Comparison of ENCODE assay signal across 10 mouse cellular contexts in genomic region chr15:98674994-98675545, GRCm38 (mm10). TPM values are rescaled to one million over a fixed set of nuclear protein-coding genes. Genes with fewer than 3 reads are reported as not detected.
DNase-seq lines count a peak whose midpoint lies in the region; ATAC-seq and TF ChIP-seq lines count a peak whose summit lies in the region.
"Had no signal": no experiment of that assay in that cellular context is flagged by ENCODE, and none has a peak within 500 bp of the region (broad histone marks: within the 10 kb centered on the region; RNA-seq: fewer than 3 reads in every experiment).

No protein-coding gene starts in this region.

- H3K27ac ChIP-seq in gastrocnemius, adult 2 months: no peak overlapping the region
- H3K27ac ChIP-seq in liver, postnatal 0 days (ENCODE audit: low read depth): no peak overlapping the region
- no peak overlapping the region for H3K27ac ChIP-seq in liver, embryonic 11.5 days (ENCODE audit: low read depth, low read length)
- H3K27ac ChIP-seq in hindbrain, embryonic 12.5 days: peak overlapping the region; percentile 75
- peak overlapping the region; percentile 44; the same call in 1 of the 2 replicates for H3K27ac ChIP-seq in neural tube, embryonic 14.5 days (ENCODE audit: low read depth, low read length)

- no peak for TF ChIP-seq EP300 in liver, postnatal 0 days (IDR thresholded peaks at IDR 0.05; ENCODE audit: low read depth)

- 30% methylated on average over 11 of the region's 11 CpGs for WGBS in liver, postnatal 0 days (ENCODE audit: insufficient replicate concordance)
- 37% methylated on average over 11 of the region's 11 CpGs for WGBS in liver, embryonic 11.5 days
- WGBS in hindbrain, embryonic 12.5 days: 30% methylated on average over 11 of the region's 11 CpGs
- 3% methylated on average over 11 of the region's 11 CpGs for WGBS in neural tube, embryonic 14.5 days

- no peaks in the 10 kb centered on the region for H3K36me3 ChIP-seq in liver, postnatal 0 days (replicated peaks; ENCODE audit: insufficient read depth, low read length)
- H3K36me3 ChIP-seq in liver, embryonic 11.5 days (ENCODE audit: control insufficient read depth, insufficient read depth, low read length): no peaks in the 10 kb centered on the region
- 0 out of 2 replicates have a peak, but pooled peaks cover 4% of the 10 kb centered on the region for H3K36me3 ChIP-seq in hindbrain, embryonic 12.5 days
- no peaks in the 10 kb centered on the region for H3K36me3 ChIP-seq in neural tube, embryonic 14.5 days (ENCODE audit: control insufficient read depth, insufficient read depth, low read length)

- no peak for DNase-seq in gastrocnemius, adult 2 months
- no peak for DNase-seq in gastrocnemius, postnatal 25 days
- DNase-seq in liver, postnatal 0 days: no peak
- no peak for DNase-seq in liver, embryonic 11.5 days (ENCODE audit: low spot score)
- no peak for DNase-seq in layer of hippocampus, postnatal 25 days (ENCODE audit: extremely low spot score in 1 of 2, low spot score in 1 of 2)
- no peak for DNase-seq in spleen, adult 12 weeks (ENCODE audit: low spot score)
- DNase-seq: adrenal gland, postnatal 10 days had no signal

- H3K4me2 ChIP-seq in liver, postnatal 0 days (ENCODE audit: low read depth, low read length): peak overlapping the region; percentile 22; the same call in 1 of the 2 replicates
- H3K4me2 ChIP-seq in liver, embryonic 11.5 days: no peak overlapping the region
- H3K4me2 ChIP-seq in hindbrain, embryonic 12.5 days (replicated peaks): peak overlapping the region; percentile 85
- peak overlapping the region; percentile 97 for H3K4me2 ChIP-seq in neural tube, embryonic 14.5 days (ENCODE audit: low read depth, low read length)

- intact Hi-C loops in gastrocnemius, adult 2 months (cut with DNase I): no loop called here

- no peak for ATAC-seq in liver, postnatal 0 days
- ATAC-seq in liver, embryonic 11.5 days (replicated peaks; ENCODE audit: low FRiP score): no peak
- ATAC-seq in hindbrain, embryonic 12.5 days (ENCODE audit: low FRiP score): peak; percentile 34
- peak; percentile 32; the same call in 1 of the 2 replicates for ATAC-seq in neural tube, embryonic 14.5 days (ENCODE audit: low read depth)
- ATAC-seq: intestine, embryonic 16.5 days had no signal

- no peak for TF ChIP-seq CTCF in gastrocnemius, adult 2 months (IDR thresholded peaks at IDR 0.05)
- TF ChIP-seq CTCF in liver, postnatal 0 days (IDR thresholded peaks at IDR 0.05; ENCODE audit: low read depth): no peak

- no peaks in the 10 kb centered on the region for H3K9me3 ChIP-seq in liver, postnatal 0 days (ENCODE audit: low read length)
- no peaks in the 10 kb centered on the region for H3K9me3 ChIP-seq in liver, embryonic 11.5 days (ENCODE audit: control insufficient read depth, low read length)
- no peaks in the 10 kb centered on the region for H3K9me3 ChIP-seq in hindbrain, embryonic 12.5 days (replicated peaks)
- H3K9me3 ChIP-seq in neural tube, embryonic 14.5 days (ENCODE audit: control insufficient read depth, low read length): no peaks in the 10 kb centered on the region

- H3K27me3 ChIP-seq in liver, postnatal 0 days (ENCODE audit: insufficient read depth, low read length): peaks cover 40% of the 10 kb centered on the region
- peaks cover 43% of the 10 kb centered on the region for H3K27me3 ChIP-seq in liver, embryonic 11.5 days (replicated peaks; ENCODE audit: control insufficient read depth, insufficient read depth, low read length)
- peaks cover 41% of the 10 kb centered on the region for H3K27me3 ChIP-seq in hindbrain, embryonic 12.5 days
- H3K27me3 ChIP-seq in neural tube, embryonic 14.5 days (ENCODE audit: control insufficient read depth, insufficient read depth, low read length): no peaks in the 10 kb centered on the region

- H3K4me1 ChIP-seq in liver, postnatal 0 days (ENCODE audit: insufficient read depth): peaks cover 6% of the 10 kb centered on the region
- peaks cover 12% of the 10 kb centered on the region for H3K4me1 ChIP-seq in liver, embryonic 11.5 days (replicated peaks; ENCODE audit: control insufficient read depth, insufficient read depth, low read length)
- H3K4me1 ChIP-seq in hindbrain, embryonic 12.5 days: peaks cover 45% of the 10 kb centered on the region
- peaks cover 21% of the 10 kb centered on the region; the same call in 1 of the 2 replicates for H3K4me1 ChIP-seq in neural tube, embryonic 14.5 days (ENCODE audit: control insufficient read depth, insufficient read depth, low read length)

- no peak overlapping the region for H3K9ac ChIP-seq in liver, postnatal 0 days (replicated peaks)
- no peak overlapping the region for H3K9ac ChIP-seq in liver, embryonic 11.5 days (ENCODE audit: low read depth, low read length)
- H3K9ac ChIP-seq in hindbrain, embryonic 12.5 days: peak overlapping the region; percentile 68
- peak overlapping the region; percentile 21 for H3K9ac ChIP-seq in neural tube, embryonic 14.5 days (replicated peaks; ENCODE audit: low read depth, low read length)

- H3K4me3 ChIP-seq in gastrocnemius, adult 2 months: peak overlapping the region; percentile 84
- H3K4me3 ChIP-seq in liver, postnatal 0 days (ENCODE audit: low read depth, low read length): no peak overlapping the region
- H3K4me3 ChIP-seq in liver, embryonic 11.5 days (ENCODE audit: low read depth, low read length): no peak overlapping the region
- H3K4me3 ChIP-seq in hindbrain, embryonic 12.5 days: peak overlapping the region; percentile 51
- peak overlapping the region; percentile 40 for H3K4me3 ChIP-seq in neural tube, embryonic 14.5 days (ENCODE audit: low read depth, low read length)

RNA-seq across cellular contexts. Expression of gene Rnd1, which starts 2.2 kb away (rescaled TPM):
- total RNA-seq in gastrocnemius, adult 2 months (2021): 1 to 10 TPM; 1.2 to 1.5 TPM
- 1 to 10 TPM in 1 of 2 experiments, under 1 TPM in 1; 0.40 to 1.0 TPM for total RNA-seq in gastrocnemius, postnatal 25 days (2021)
- polyA plus RNA-seq in liver, postnatal 0 days (2015; fragmentation: Nextera tagmentation; extraction: Ambion mirVana): 0.94 and 1.2 TPM in 2 replicates
- polyA plus RNA-seq in liver, embryonic 11.5 days (2014; fragmentation: Nextera tagmentation; extraction: Ambion mirVana): 0.60 and 0.68 TPM in 2 replicates
- polyA plus RNA-seq in hindbrain, embryonic 12.5 days (2016; fragmentation: Nextera tagmentation; extraction: Ambion mirVana): 6.4 and 6.5 TPM in 2 replicates
- 4.7 and 7.3 TPM in 2 replicates for polyA plus RNA-seq in neural tube, embryonic 14.5 days (2014; fragmentation: Nextera tagmentation; extraction: Ambion mirVana)
- 1 to 10 TPM; 8.3 to 9.4 TPM for total RNA-seq in layer of hippocampus, postnatal 25 days (2021)

RNA-seq across cellular contexts. Expression of gene Ddx23, which starts 12.4 kb away (rescaled TPM):
- 10 to 100 TPM; 66.3 to 67.4 TPM for total RNA-seq in gastrocnemius, adult 2 months (2021)
- 10 to 100 TPM; 53.1 to 56.8 TPM for total RNA-seq in gastrocnemius, postnatal 25 days (2021)
- polyA plus RNA-seq in liver, postnatal 0 days (2015; fragmentation: Nextera tagmentation; extraction: Ambion mirVana): 4.7 and 9.2 TPM in 2 replicates
- polyA plus RNA-seq in liver, embryonic 11.5 days (2014; fragmentation: Nextera tagmentation; extraction: Ambion mirVana): 18.8 and 19.4 TPM in 2 replicates
- 21.9 and 26.6 TPM in 2 replicates for polyA plus RNA-seq in hindbrain, embryonic 12.5 days (2016; fragmentation: Nextera tagmentation; extraction: Ambion mirVana)
- polyA plus RNA-seq in neural tube, embryonic 14.5 days (2014; fragmentation: Nextera tagmentation; extraction: Ambion mirVana): 17.9 and 24.9 TPM in 2 replicates
- total RNA-seq in layer of hippocampus, postnatal 25 days (2021): 10 to 100 TPM; 75.8 to 79.9 TPM

RNA-seq across cellular contexts. Expression of gene Ccdc65, which starts 32.9 kb away (rescaled TPM):
- total RNA-seq in gastrocnemius, adult 2 months (2021): not detected
- not detected for total RNA-seq in gastrocnemius, postnatal 25 days (2021)
- not detected in 2 replicates for polyA plus RNA-seq in liver, postnatal 0 days (2015; fragmentation: Nextera tagmentation; extraction: Ambion mirVana)
- 0.09 and 0.19 TPM in 2 replicates for polyA plus RNA-seq in liver, embryonic 11.5 days (2014; fragmentation: Nextera tagmentation; extraction: Ambion mirVana)
- 3.1 and 3.5 TPM in 2 replicates for polyA plus RNA-seq in hindbrain, embryonic 12.5 days (2016; fragmentation: Nextera tagmentation; extraction: Ambion mirVana)
- 5.2 and 6.0 TPM in 2 replicates for polyA plus RNA-seq in neural tube, embryonic 14.5 days (2014; fragmentation: Nextera tagmentation; extraction: Ambion mirVana)
- 10 to 100 TPM in 1 of 2 experiments, 1 to 10 TPM in 1; 9.0 to 11.1 TPM for total RNA-seq in layer of hippocampus, postnatal 25 days (2021)

RNA-seq across cellular contexts. Expression of gene Cacnb3, which starts 44.4 kb away (rescaled TPM):
- 1 to 10 TPM; 1.8 to 2.2 TPM for total RNA-seq in gastrocnemius, adult 2 months (2021)
- total RNA-seq in gastrocnemius, postnatal 25 days (2021): 1 to 10 TPM; 3.4 to 4.1 TPM
- 0.38 and 0.58 TPM in 2 replicates for polyA plus RNA-seq in liver, postnatal 0 days (2015; fragmentation: Nextera tagmentation; extraction: Ambion mirVana)
- 13.2 TPM in 2 replicates for polyA plus RNA-seq in liver, embryonic 11.5 days (2014; fragmentation: Nextera tagmentation; extraction: Ambion mirVana)
- 110 and 113 TPM in 2 replicates for polyA plus RNA-seq in hindbrain, embryonic 12.5 days (2016; fragmentation: Nextera tagmentation; extraction: Ambion mirVana)
- polyA plus RNA-seq in neural tube, embryonic 14.5 days (2014; fragmentation: Nextera tagmentation; extraction: Ambion mirVana): 84.9 and 101 TPM in 2 replicates
- total RNA-seq in layer of hippocampus, postnatal 25 days (2021): 100 to 1,000 TPM; 189 to 209 TPM

RNA-seq across cellular contexts. Expression of gene Fkbp11, which starts 52.9 kb away (rescaled TPM):
- 1 to 10 TPM; 1.0 to 1.3 TPM for total RNA-seq in gastrocnemius, adult 2 months (2021)
- 1 to 10 TPM; 2.7 to 3.5 TPM for total RNA-seq in gastrocnemius, postnatal 25 days (2021)
- 58.5 and 62.4 TPM in 2 replicates for polyA plus RNA-seq in liver, postnatal 0 days (2015; fragmentation: Nextera tagmentation; extraction: Ambion mirVana)
- 101 and 105 TPM in 2 replicates for polyA plus RNA-seq in liver, embryonic 11.5 days (2014; fragmentation: Nextera tagmentation; extraction: Ambion mirVana)
- polyA plus RNA-seq in hindbrain, embryonic 12.5 days (2016; fragmentation: Nextera tagmentation; extraction: Ambion mirVana): 14.3 and 15.1 TPM in 2 replicates
- polyA plus RNA-seq in neural tube, embryonic 14.5 days (2014; fragmentation: Nextera tagmentation; extraction: Ambion mirVana): 3.6 and 7.1 TPM in 2 replicates
- total RNA-seq in layer of hippocampus, postnatal 25 days (2021): 1 to 10 TPM; 1.0 to 1.5 TPM

Comparison
In these comparisons a context has a peak if more than half of its experiments do, and no peak if none do; other contexts are left out.
1. H3K27ac ChIP-seq: peak in hindbrain, embryonic 12.5 days (single experiment) and neural tube, embryonic 14.5 days (single experiment); none in gastrocnemius, adult 2 months (single experiment), liver, postnatal 0 days (single experiment) and liver, embryonic 11.5 days (single experiment).
2. H3K4me3 ChIP-seq: peak in gastrocnemius, adult 2 months (single experiment), hindbrain, embryonic 12.5 days (single experiment) and neural tube, embryonic 14.5 days (single experiment); none in liver, postnatal 0 days (single experiment) and liver, embryonic 11.5 days (single experiment).
3. ATAC-seq: peak in hindbrain, embryonic 12.5 days (single experiment) and neural tube, embryonic 14.5 days (single experiment); none in liver, postnatal 0 days (single experiment) and liver, embryonic 11.5 days (single experiment).
4. H3K9ac ChIP-seq: peak in hindbrain, embryonic 12.5 days (single experiment) and neural tube, embryonic 14.5 days (single experiment); none in liver, postnatal 0 days (single experiment) and liver, embryonic 11.5 days (single experiment).